ENCODE assay signal across 8 mouse cellular contexts in the genomic region with DNA sequence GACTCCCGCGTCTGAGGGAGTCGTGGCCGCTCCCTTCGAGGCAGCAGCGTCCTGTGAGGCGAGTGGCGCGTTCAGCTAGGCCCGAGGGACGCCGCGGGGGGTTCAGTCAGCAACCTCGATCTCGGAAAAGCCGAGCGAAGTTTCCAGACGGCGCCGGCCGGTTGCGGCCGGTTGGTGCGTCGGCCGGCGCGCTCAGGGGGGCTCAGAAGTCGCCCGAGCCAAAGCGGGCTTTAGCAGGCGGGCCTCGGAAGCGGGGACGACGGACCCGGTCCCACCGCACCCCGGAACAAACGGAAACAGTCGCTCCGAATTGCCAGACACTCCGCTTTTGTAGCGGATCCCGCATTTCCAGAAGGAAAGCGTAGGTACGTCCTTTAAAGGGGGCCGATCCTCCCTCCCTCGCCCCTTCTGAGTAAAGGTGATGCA. TPM values are rescaled to one million over a fixed set of nuclear protein-coding genes. Genes with fewer than 3 reads are reported as not detected.
A peak's percentile ranks its signal among the peaks of the same experiment; 100 is the strongest.
DNase-seq lines count a peak whose midpoint lies in the region; ATAC-seq and TF ChIP-seq lines count a peak whose summit lies in the region.

No protein-coding gene starts in this region.

- H3K9ac ChIP-seq in kidney, postnatal 0 days (ENCODE audit: low read depth, low read length) = peak overlapping the region; percentile 95
- H3K9ac ChIP-seq in forebrain, embryonic 15.5 days (replicated peaks) = peak overlapping the region; percentile 46
- peak overlapping the region; percentile 79 for H3K9ac ChIP-seq in intestine, embryonic 15.5 days
- peak overlapping the region; percentile 42 for H3K9ac ChIP-seq in midbrain, embryonic 15.5 days

- H3K9me3 ChIP-seq in kidney, postnatal 0 days (replicated peaks; ENCODE audit: low read length) = no peaks in the 10 kb centered on the region
- 0 out of 2 replicates have a peak, but pooled peaks cover 7% of the 10 kb centered on the region for H3K9me3 ChIP-seq in forebrain, embryonic 15.5 days
- no peaks in the 10 kb centered on the region for H3K9me3 ChIP-seq in intestine, embryonic 15.5 days
- no peaks in the 10 kb centered on the region for H3K9me3 ChIP-seq in midbrain, embryonic 15.5 days

- H3K27me3 ChIP-seq in kidney, postnatal 0 days (ENCODE audit: insufficient read depth, low read length) = no peaks in the 10 kb centered on the region
- peaks cover 42% of the 10 kb centered on the region for H3K27me3 ChIP-seq in forebrain, embryonic 15.5 days
- H3K27me3 ChIP-seq in intestine, embryonic 15.5 days (replicated peaks) = no peaks in the 10 kb centered on the region
- peaks cover 39% of the 10 kb centered on the region for H3K27me3 ChIP-seq in midbrain, embryonic 15.5 days (replicated peaks)

- peak; percentile 58 for ATAC-seq in kidney, postnatal 0 days (replicated peaks; ENCODE audit: low FRiP score, low read depth)
- peak; percentile 7; the same call in 1 of the 2 replicates for ATAC-seq in forebrain, embryonic 15.5 days (replicated peaks)
- ATAC-seq in intestine, embryonic 15.5 days = no peak
- peak; percentile 20; the same call in 1 of the 2 replicates for ATAC-seq in midbrain, embryonic 15.5 days (replicated peaks)

- H3K4me1 ChIP-seq in kidney, postnatal 0 days (replicated peaks; ENCODE audit: insufficient read depth, low read length) = 0 out of 2 replicates have a peak, but pooled peaks cover 6% of the 10 kb centered on the region
- H3K4me1 ChIP-seq in bone marrow, adult 2 months (ENCODE audit: control insufficient read depth, insufficient read depth, low read length) = peaks cover 1% of the 10 kb centered on the region; the same call in 1 of the 2 replicates
- H3K4me1 ChIP-seq in forebrain, embryonic 15.5 days = peaks cover 9% of the 10 kb centered on the region; the same call in 1 of the 2 replicates
- peaks cover 3% of the 10 kb centered on the region; the same call in 1 of the 2 replicates for H3K4me1 ChIP-seq in intestine, embryonic 15.5 days (replicated peaks)
- peaks cover 6% of the 10 kb centered on the region; the same call in 1 of the 2 replicates for H3K4me1 ChIP-seq in midbrain, embryonic 15.5 days

- H3K27ac ChIP-seq in kidney, postnatal 0 days = peak overlapping the region; percentile 84
- H3K27ac ChIP-seq in bone marrow, adult 2 months (ENCODE audit: control insufficient read depth, insufficient read depth, low read depth, low read length, poor library complexity) = peak overlapping the region; percentile 93
- H3K27ac ChIP-seq in forebrain, embryonic 15.5 days (replicated peaks) = no peak overlapping the region
- peak overlapping the region; percentile 49; the same call in 1 of the 2 replicates for H3K27ac ChIP-seq in intestine, embryonic 15.5 days
- H3K27ac ChIP-seq in midbrain, embryonic 15.5 days = no peak overlapping the region

- peak overlapping the region; percentile 56 for H3K4me2 ChIP-seq in kidney, postnatal 0 days (ENCODE audit: low read length)
- peak overlapping the region; percentile 63 for H3K4me2 ChIP-seq in forebrain, embryonic 15.5 days (replicated peaks)
- H3K4me2 ChIP-seq in intestine, embryonic 15.5 days (replicated peaks) = peak overlapping the region; percentile 74
- peak overlapping the region; percentile 66 for H3K4me2 ChIP-seq in midbrain, embryonic 15.5 days

- no peaks in the 10 kb centered on the region for H3K36me3 ChIP-seq in kidney, postnatal 0 days (ENCODE audit: insufficient read depth, low read length)
- H3K36me3 ChIP-seq in forebrain, embryonic 15.5 days = no peaks in the 10 kb centered on the region
- no peaks in the 10 kb centered on the region for H3K36me3 ChIP-seq in intestine, embryonic 15.5 days
- no peaks in the 10 kb centered on the region for H3K36me3 ChIP-seq in midbrain, embryonic 15.5 days (replicated peaks)

- DNase-seq in kidney, postnatal 0 days (ENCODE audit: low spot score) = peak; percentile 50
- DNase-seq in kidney, adult 18-20 months = no peak
- DNase-seq in left cerebral cortex, adult 11 months (ENCODE audit: low spot score) = no peak
- DNase-seq in frontal cortex, postnatal 25 days (ENCODE audit: low spot score in 2 of 2) = no peak

- no peak for TF ChIP-seq POLR2A in bone marrow, adult 2 months (IDR thresholded peaks at IDR 0.05; ENCODE audit: borderline replicate concordance, control insufficient read depth, low read depth, low read length)

- WGBS in kidney, postnatal 0 days = 8% methylated on average over 49 of the region's 49 CpGs
- WGBS in bone marrow, adult 2 months = 5% methylated on average over 49 of the region's 49 CpGs
- WGBS in forebrain, embryonic 15.5 days = 10% methylated on average over 49 of the region's 49 CpGs
- WGBS in intestine, embryonic 15.5 days = 13% methylated on average over 49 of the region's 49 CpGs
- 12% methylated on average over 49 of the region's 49 CpGs for WGBS in midbrain, embryonic 15.5 days

- peak overlapping the region; percentile 87 for H3K4me3 ChIP-seq in kidney, postnatal 0 days (replicated peaks; ENCODE audit: low read depth, low read length)
- peak overlapping the region; percentile 91 for H3K4me3 ChIP-seq in bone marrow, adult 2 months (replicated peaks; ENCODE audit: control insufficient read depth, low read depth, low read length)
- peak overlapping the region; percentile 70 for H3K4me3 ChIP-seq in forebrain, embryonic 15.5 days
- H3K4me3 ChIP-seq in intestine, embryonic 15.5 days (replicated peaks) = peak overlapping the region; percentile 85
- peak overlapping the region; percentile 53 for H3K4me3 ChIP-seq in midbrain, embryonic 15.5 days

- TF ChIP-seq CTCF in kidney, postnatal 0 days (IDR thresholded peaks at IDR 0.05; ENCODE audit: low read depth) = no peak
- no peak for TF ChIP-seq CTCF in bone marrow, adult 2 months (IDR thresholded peaks at IDR 0.05; ENCODE audit: control insufficient read depth, insufficient read depth, low read length)

RNA-seq across cellular contexts. Expression of a gene that starts 0.3 kb away (rescaled TPM):
- polyA plus RNA-seq in kidney, postnatal 0 days (2015; fragmentation: Nextera tagmentation; extraction: Ambion mirVana) = 11.9 and 13.5 TPM in 2 replicates
- 6.2 and 9.4 TPM in 2 replicates for polyA plus RNA-seq in bone marrow, adult 2 months (2011; ENCODE audit: insufficient read depth, insufficient read length, low replicate concordance, missing spikeins)
- 2.5 and 2.9 TPM in 2 replicates for polyA plus RNA-seq in forebrain, embryonic 15.5 days (2015; fragmentation: Nextera tagmentation; extraction: Ambion mirVana)
- 7.0 and 7.4 TPM in 2 replicates for polyA plus RNA-seq in intestine, embryonic 15.5 days (2015; fragmentation: Nextera tagmentation; extraction: Ambion mirVana)
- polyA plus RNA-seq in midbrain, embryonic 15.5 days (2015; fragmentation: Nextera tagmentation; extraction: Ambion mirVana) = 2.3 and 3.1 TPM in 2 replicates

Comparison
In these comparisons a context has a peak if more than half of its experiments do, and no peak if none do; other contexts are left out.
1. H3K27ac ChIP-seq: peak in kidney, postnatal 0 days (single experiment), bone marrow, adult 2 months (single experiment) and intestine, embryonic 15.5 days (single experiment); none in forebrain, embryonic 15.5 days (single experiment) and midbrain, embryonic 15.5 days (single experiment).
2. H3K9ac ChIP-seq: peak in every context shown above with its lines; median percentile 95 in kidney, postnatal 0 days; 79 in intestine, embryonic 15.5 days; 46 in forebrain, embryonic 15.5 days; 42 in midbrain, embryonic 15.5 days.
3. Peak in every context shown above with its lines, with median percentiles within 50 percentile points of each other: H3K4me2 ChIP-seq and H3K4me3 ChIP-seq.